Mouse (Mus musculus): Measurements from ENCODE around the gene Spata46. TPM values are rescaled to one million over a fixed set of nuclear protein-coding genes. Genes with fewer than 3 reads are reported as not detected.
A peak's percentile ranks its signal among the peaks of the same experiment; 100 is the strongest.

The Spata46 gene
- 0.61 and 0.82 TPM in 2 replicates for polyA plus RNA-seq (2015; fragmentation: Nextera tagmentation; extraction: Ambion mirVana)

DNA sequence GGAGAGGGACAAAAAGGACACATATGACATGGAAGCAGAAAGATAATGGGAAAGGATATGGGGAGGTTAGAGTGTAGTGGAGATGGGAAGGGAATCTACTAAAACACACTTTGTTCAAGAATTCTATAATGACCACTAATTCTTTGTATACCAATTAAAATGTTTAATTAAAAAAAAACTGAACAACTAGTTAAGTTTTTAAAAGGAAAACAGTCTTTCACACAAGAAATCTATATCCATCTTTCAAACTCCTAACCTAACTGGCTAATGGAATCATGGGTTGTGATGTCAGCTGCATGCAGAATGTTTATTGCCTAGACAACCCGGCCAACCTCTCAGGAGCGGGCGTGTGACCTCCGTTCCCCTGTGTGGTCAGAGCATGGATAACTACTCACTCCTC lies at the start of gene Spata46:
Gene Spata46 (plus strand): TSS at position 301 of the 400 bp plus-strand sequence.
- Histone ChIP-seq H3K9ac (replicated peaks) (no peak within 1 kb of the TSS), H3K27me3 (replicated peaks) (no peaks in the 10 kb centered on the region), H3K4me2 (no peak within 1 kb of the TSS), H3K27ac (replicated peaks) (no peak within 1 kb of the TSS), H3K9me3 (replicated peaks) (no peaks in the 10 kb centered on the region), H3K4me3 (replicated peaks) (no peak within 1 kb of the TSS), H3K4me1 (no peaks in the 10 kb centered on the region), H3K36me3 (no peaks in the 10 kb centered on the region)
- 91% methylated on average over 4 of the region's 4 CpGs for WGBS
- no peak for ATAC-seq (ENCODE audit: low FRiP score)

DNA sequence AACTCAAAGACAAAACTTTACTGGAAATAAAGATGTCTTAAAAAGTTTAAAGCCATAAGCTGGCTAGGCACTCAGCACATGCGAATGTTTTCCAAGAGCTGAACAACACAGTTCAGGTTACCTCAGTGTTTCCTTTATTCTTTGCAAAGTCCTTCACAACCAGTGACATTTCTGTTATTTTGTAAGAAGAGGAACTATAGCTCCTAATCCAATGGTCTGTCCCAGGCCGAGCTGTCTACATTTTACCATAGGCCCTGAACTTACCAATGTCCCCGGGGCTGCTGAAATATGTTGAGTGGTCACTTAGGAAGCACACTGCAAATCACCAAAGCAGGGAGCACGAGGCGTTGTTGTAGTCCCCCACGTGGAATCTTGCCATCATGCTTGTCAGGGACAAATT lies 38.3 kb upstream of the Spata46 start:
- 90% methylated on average over 6 of the region's 6 CpGs for WGBS
- no peaks in the 10 kb centered on the region for H3K27me3 ChIP-seq (replicated peaks)
- ATAC-seq (ENCODE audit: low FRiP score): no peak
- H3K4me3 ChIP-seq (replicated peaks): no peak overlapping the region
- H3K4me1 ChIP-seq: no peaks in the 10 kb centered on the region
- no peak overlapping the region for H3K27ac ChIP-seq (replicated peaks)
- no peak overlapping the region for H3K4me2 ChIP-seq
- 0 out of 2 replicates have a peak, but pooled peaks cover 2% of the 10 kb centered on the region for H3K9me3 ChIP-seq (replicated peaks)
- no peaks in the 10 kb centered on the region for H3K36me3 ChIP-seq
- H3K9ac ChIP-seq (replicated peaks): no peak overlapping the region

DNA sequence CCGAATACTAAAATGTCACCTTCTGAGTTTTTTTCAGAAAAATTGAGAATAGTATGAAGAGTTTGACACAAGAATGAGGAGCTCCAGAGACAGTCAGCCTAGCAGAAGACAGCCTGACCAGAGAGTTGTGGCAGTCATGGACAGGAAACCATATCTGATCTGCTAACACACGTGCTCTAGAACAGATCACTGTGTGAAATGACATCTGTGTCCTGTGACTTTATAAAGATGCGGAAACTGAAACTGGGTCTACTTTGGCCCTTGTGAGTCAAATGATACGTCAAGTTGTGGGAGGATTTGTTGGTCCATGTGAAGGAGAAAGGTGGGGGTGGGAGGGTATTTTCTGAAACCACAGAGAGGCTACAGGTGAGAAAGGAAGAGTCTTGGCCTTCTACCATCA lies 37.9 kb upstream of the Spata46 start:
- no peak overlapping the region for H3K4me3 ChIP-seq (replicated peaks)
- no peak overlapping the region for H3K27ac ChIP-seq (replicated peaks)
- no peak for ATAC-seq (ENCODE audit: low FRiP score)
- H3K9me3 ChIP-seq (replicated peaks): 0 out of 2 replicates have a peak, but pooled peaks cover 2% of the 10 kb centered on the region
- no peaks in the 10 kb centered on the region for H3K36me3 ChIP-seq
- H3K27me3 ChIP-seq (replicated peaks): no peaks in the 10 kb centered on the region
- WGBS: 86% methylated on average over 4 of the region's 4 CpGs
- no peak overlapping the region for H3K9ac ChIP-seq (replicated peaks)
- H3K4me2 ChIP-seq: no peak overlapping the region
- H3K4me1 ChIP-seq: no peaks in the 10 kb centered on the region

DNA sequence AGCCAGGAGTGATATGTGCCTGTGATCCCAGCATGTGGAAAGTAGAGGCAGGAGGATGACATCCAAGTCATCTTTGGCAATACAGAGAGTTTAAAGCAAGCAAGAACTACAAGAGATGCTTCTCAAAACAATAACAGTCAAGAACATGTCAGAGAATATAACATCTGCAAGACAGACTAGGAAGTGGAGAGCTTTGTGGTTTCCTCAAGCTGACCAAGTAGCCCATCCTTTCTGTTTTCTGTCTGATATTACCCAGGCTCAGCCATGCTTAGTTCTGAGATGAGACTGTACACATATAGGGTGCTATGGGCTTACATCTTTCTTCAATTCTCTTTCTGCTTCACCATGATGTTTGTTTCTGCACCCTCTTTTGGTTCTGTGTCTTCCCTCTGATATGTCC lies 35.4 kb upstream of the Spata46 start:
- H3K9ac ChIP-seq (replicated peaks): no peak overlapping the region
- no peak overlapping the region for H3K27ac ChIP-seq (replicated peaks)
- H3K4me2 ChIP-seq: no peak overlapping the region
- H3K9me3 ChIP-seq (replicated peaks): no peaks in the 10 kb centered on the region
- no peaks in the 10 kb centered on the region for H3K36me3 ChIP-seq
- H3K4me1 ChIP-seq: no peaks in the 10 kb centered on the region
- H3K27me3 ChIP-seq (replicated peaks): no peaks in the 10 kb centered on the region
- no peak overlapping the region for H3K4me3 ChIP-seq (replicated peaks)
- ATAC-seq (ENCODE audit: low FRiP score): no peak

DNA sequence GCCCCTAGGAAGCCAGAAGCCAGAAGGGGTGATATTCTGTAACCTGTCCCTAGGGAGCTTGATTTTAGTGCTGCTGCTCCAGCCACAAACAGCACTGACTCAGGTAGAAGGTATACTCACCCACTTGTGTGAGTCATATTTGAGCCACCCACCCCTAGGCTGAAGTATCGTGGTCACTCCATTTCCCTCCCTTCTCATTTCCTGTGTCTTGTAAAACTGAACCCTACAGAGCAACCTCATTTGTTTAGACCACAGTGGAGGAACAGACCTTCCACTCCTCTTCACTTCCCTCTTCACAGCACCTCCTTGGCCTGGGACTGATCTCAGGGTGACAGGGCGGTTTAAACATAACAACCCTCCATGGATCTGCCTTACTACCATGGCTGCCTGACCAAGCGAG lies 31.6 kb upstream of the Spata46 start, which contains the start of gene Sh2d1b1:
Gene Sh2d1b1 (plus strand): TSS at position 305 of the 400 bp plus-strand sequence.
- H3K4me3 ChIP-seq (replicated peaks): no peak within 1 kb of the TSS
- H3K4me1 ChIP-seq: no peaks in the 10 kb centered on the region
- H3K9me3 ChIP-seq (replicated peaks): no peaks in the 10 kb centered on the region
- H3K36me3 ChIP-seq: no peaks in the 10 kb centered on the region
- H3K27ac ChIP-seq (replicated peaks): no peak within 1 kb of the TSS
- no peak within 1 kb of the TSS for H3K4me2 ChIP-seq
- H3K27me3 ChIP-seq (replicated peaks): no peaks in the 10 kb centered on the region
- H3K9ac ChIP-seq (replicated peaks): no peak within 1 kb of the TSS
- WGBS: 93% methylated on average over 2 of the region's 3 CpGs
- ATAC-seq (ENCODE audit: low FRiP score): no peak

DNA sequence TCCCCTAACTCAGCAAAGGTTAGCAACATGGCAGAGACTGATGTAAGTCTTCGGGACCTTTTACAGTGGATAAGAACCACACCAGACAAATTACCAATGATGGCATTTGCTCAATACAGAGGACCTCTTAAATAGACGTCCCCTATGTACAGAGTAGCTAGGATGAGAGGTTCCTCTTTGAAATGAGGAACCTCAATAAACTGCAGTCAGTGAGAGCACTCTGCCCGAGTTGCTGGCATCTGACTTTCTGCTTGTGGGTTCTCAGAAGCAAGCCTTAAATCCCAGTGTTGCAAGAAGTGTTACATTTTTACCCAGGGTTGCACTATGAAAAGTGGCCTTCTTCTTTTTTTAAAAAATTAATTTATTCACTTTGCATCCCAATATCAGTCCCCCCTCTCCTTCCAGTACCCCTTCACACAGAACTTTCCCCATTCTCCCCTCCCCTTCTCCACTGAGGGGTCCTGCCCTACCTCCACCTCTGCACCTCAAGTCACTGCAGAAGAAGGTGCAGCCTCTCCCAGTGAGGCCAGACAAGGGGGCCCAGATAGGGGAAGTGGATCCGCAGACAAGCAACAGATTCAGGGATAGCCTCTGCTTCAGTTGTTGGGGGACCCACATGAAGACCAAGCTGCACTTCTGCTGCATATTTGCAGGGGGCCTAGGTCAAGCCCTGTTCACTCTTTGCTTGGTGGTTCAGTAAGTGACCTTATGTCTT lies 26.0 kb upstream of the Spata46 start:
- ATAC-seq (ENCODE audit: low FRiP score): no peak
- no peak overlapping the region for H3K27ac ChIP-seq (replicated peaks)

DNA sequence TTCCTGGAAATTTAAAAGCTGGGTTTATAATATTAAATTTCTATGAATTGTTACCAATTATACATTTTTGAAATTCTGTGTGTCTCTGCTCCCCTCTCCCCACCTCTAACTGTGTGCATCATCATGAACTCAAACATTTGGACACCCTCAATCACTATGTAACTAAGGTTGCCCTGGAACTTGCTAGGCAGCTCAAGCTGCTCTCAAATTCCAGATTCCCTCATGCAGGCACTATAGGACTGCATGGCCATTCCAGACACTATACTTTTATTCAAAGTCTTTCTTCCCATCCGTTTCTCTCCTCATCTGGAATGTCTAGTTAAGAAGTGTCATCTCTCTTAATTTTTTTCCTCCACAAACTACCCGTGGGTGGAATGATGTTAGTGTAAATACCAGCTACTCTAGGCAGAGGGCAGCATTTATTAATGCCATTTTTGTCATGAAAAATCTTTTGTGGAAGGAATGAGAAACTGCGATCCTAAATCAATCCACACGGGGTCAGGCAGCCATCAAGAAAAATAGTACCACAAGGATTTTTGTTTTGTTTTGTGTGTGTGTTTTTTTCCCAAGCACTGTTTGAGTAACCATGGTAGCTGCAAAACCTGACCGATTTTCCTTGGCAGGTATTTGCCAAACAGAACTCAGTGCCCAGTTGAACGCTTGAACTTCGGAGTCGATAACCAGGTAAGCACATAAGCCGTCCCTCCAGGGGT lies 16.2 kb upstream of the Spata46 start:
- Histone ChIP-seq H3K4me2 (0 out of 2 replicates have a peak overlapping the region, but pooled peaks have one; percentile 17), H3K36me3 (no peaks in the 10 kb centered on the region), H3K9me3 (replicated peaks) (no peaks in the 10 kb centered on the region), H3K4me3 (replicated peaks) (no peak overlapping the region), H3K27me3 (replicated peaks) (no peaks in the 10 kb centered on the region), H3K27ac (replicated peaks) (no peak overlapping the region), H3K9ac (replicated peaks) (no peak overlapping the region), H3K4me1 (peaks cover 4% of the 10 kb centered on the region; the same call in 1 of the 2 replicates)
- ATAC-seq (ENCODE audit: low FRiP score): peak; percentile 50
- 48% methylated on average over 9 of the region's 9 CpGs for WGBS

More for the DNA sequence above, 26.0 kb upstream of the Spata46 start:
- Histone ChIP-seq H3K9me3 (replicated peaks) (no peaks in the 10 kb centered on the region), H3K9ac (replicated peaks) (no peak overlapping the region), H3K4me1 (no peaks in the 10 kb centered on the region), H3K4me2 (no peak overlapping the region), H3K36me3 (no peaks in the 10 kb centered on the region), H3K27me3 (replicated peaks) (no peaks in the 10 kb centered on the region), H3K4me3 (replicated peaks) (no peak overlapping the region)
- 81% methylated on average over 4 of the region's 4 CpGs for WGBS

DNA sequence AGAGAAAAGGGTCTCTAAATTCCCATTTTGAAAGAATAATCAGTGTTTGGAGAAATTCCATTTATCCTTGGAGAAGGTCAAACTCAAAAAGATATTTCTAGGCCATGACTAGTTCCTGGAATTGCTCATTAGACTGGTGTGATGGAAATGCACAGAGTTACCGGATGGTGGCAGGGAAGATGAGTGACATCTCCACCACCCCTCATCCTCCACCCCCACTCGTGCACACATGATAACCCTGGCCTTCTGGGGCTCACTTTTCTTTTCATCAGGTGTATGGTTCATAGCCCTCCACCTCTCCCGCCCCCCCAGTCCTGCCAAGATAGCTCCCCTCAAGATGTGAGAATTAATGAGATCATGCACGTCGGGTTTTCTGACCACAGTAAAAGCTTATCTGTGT lies 15.3 kb upstream of the Spata46 start:
- no peaks in the 10 kb centered on the region for H3K9me3 ChIP-seq (replicated peaks)
- no peak overlapping the region for H3K9ac ChIP-seq (replicated peaks)
- no peak for ATAC-seq (ENCODE audit: low FRiP score)
- H3K4me2 ChIP-seq: no peak overlapping the region
- peaks cover 4% of the 10 kb centered on the region; the same call in 1 of the 2 replicates for H3K4me1 ChIP-seq
- WGBS: 85% methylated on average over 5 of the region's 5 CpGs
- no peak overlapping the region for H3K27ac ChIP-seq (replicated peaks)
- H3K36me3 ChIP-seq: no peaks in the 10 kb centered on the region
- no peak overlapping the region for H3K4me3 ChIP-seq (replicated peaks)
- H3K27me3 ChIP-seq (replicated peaks): no peaks in the 10 kb centered on the region

DNA sequence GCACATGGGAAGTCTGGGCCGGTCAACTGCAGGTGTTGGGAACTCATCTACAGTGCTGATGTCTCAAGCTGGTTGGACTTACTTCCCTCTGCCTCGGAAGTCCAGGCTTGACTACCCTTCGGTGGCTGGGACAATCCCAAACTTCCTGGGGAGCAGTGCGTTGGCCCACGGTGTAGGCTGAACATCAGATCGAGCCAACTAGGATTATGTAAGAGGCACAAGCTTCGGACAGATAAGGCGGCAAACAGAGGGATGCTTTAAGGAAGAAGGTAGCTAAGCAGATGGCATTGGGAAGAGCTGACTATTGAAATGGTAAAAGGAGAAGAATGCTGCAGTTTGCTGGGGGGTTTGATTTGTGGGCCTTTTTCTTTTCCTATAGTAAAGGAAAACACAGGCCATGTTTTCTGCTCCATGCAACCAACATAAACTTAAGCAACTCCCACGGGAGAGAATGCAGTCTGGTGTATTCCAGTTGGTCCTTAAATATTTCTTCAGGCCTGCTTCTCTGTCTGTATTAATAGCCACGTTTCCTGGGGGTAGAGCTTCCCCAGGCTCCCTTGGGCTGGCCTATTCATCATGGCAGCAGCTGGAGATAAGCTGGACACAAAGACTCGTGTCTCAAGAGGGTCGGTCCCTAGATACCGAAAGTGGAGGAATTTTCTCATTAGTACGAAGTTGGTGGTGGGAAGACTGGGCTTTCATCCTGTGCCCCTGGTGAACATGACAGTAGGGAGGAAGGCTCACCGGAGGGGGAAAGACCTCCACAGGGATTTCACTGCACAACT lies 13.6 kb upstream of the Spata46 start:
- no peak overlapping the region for H3K4me2 ChIP-seq
- peaks cover 4% of the 10 kb centered on the region; the same call in 1 of the 2 replicates for H3K4me1 ChIP-seq
- 67% methylated on average over 15 of the region's 15 CpGs for WGBS
- no peak overlapping the region for H3K9ac ChIP-seq (replicated peaks)
- no peaks in the 10 kb centered on the region for H3K9me3 ChIP-seq (replicated peaks)
- no peaks in the 10 kb centered on the region for H3K27me3 ChIP-seq (replicated peaks)
- H3K36me3 ChIP-seq: no peaks in the 10 kb centered on the region
- ATAC-seq (ENCODE audit: low FRiP score): no peak
- no peak overlapping the region for H3K4me3 ChIP-seq (replicated peaks)
- no peak overlapping the region for H3K27ac ChIP-seq (replicated peaks)

DNA sequence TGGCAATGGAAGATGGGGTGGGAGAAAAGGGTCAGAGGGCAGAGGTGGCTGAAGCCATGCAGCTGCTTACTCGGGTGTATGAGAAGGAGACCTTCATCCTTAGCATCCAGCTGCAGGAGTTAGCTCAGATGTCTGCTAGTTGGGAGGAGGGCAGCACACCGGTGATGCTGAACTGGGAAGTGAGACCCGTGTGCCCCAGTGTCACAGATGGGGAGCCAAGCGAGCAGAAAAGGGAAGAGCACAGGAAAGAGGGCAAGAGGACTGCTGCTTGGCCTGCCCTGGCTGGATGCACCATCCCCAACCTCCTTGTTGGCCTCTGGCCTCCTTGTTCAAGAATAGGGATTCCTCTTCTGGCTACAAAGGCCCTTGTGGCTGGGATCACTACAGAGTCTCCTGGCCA lies 9.1 kb upstream of the Spata46 start:
- no peaks in the 10 kb centered on the region for H3K9me3 ChIP-seq (replicated peaks)
- H3K4me2 ChIP-seq: no peak overlapping the region
- H3K4me1 ChIP-seq: no peaks in the 10 kb centered on the region
- ATAC-seq (ENCODE audit: low FRiP score): no peak
- 86% methylated on average over 4 of the region's 4 CpGs for WGBS
- no peaks in the 10 kb centered on the region for H3K36me3 ChIP-seq
- no peak overlapping the region for H3K27ac ChIP-seq (replicated peaks)
- H3K4me3 ChIP-seq (replicated peaks): no peak overlapping the region
- H3K9ac ChIP-seq (replicated peaks): no peak overlapping the region
- no peaks in the 10 kb centered on the region for H3K27me3 ChIP-seq (replicated peaks)

DNA sequence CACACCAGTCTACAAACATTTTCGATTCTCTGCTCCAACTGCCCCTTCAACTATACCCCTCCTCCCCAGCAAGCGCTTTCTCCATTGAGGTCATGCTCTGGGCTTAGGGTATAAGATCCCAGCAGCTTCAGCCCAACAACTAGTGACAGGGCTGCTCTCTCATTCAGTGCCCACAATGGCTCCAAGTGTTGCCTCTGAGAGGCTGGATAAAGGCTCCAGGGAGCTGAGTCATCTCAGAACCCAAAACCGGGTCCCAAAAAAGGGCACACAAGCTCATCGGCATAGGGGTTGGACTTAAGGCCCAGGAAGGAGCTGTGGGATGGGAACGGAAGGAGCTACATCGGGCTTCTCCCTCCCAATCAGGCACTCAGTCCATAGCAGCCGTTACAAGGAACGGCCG lies 6.9 kb upstream of the Spata46 start:
- no peak for ATAC-seq (ENCODE audit: low FRiP score)
- WGBS: 94% methylated on average over 9 of the region's 9 CpGs
- H3K4me1 ChIP-seq: no peaks in the 10 kb centered on the region
- H3K36me3 ChIP-seq: no peaks in the 10 kb centered on the region
- H3K27ac ChIP-seq (replicated peaks): no peak overlapping the region
- H3K4me3 ChIP-seq (replicated peaks): no peak overlapping the region
- no peak overlapping the region for H3K4me2 ChIP-seq
- no peaks in the 10 kb centered on the region for H3K27me3 ChIP-seq (replicated peaks)
- no peaks in the 10 kb centered on the region for H3K9me3 ChIP-seq (replicated peaks)
- no peak overlapping the region for H3K9ac ChIP-seq (replicated peaks)
